Comparison of ENCODE assay signal across 23 mouse cellular contexts in genomic region chr2:174054496-174054895, GRCm38 (mm10). TPM values are rescaled to one million over a fixed set of nuclear protein-coding genes. Genes with fewer than 3 reads are reported as not detected.
DNase-seq lines count a peak whose midpoint lies in the region; ATAC-seq and TF ChIP-seq lines count a peak whose summit lies in the region.
"Had no signal": no experiment of that assay in that cellular context is flagged by ENCODE, and none has a peak within 500 bp of the region (broad histone marks: within the 10 kb centered on the region; RNA-seq: fewer than 3 reads in every experiment).

No protein-coding gene starts in this region.

- H3K27me3 ChIP-seq in intestine, embryonic 14.5 days (replicated peaks; ENCODE audit: control insufficient read depth, insufficient read depth, low read length): no peaks in the 10 kb centered on the region
- no peaks in the 10 kb centered on the region for H3K27me3 ChIP-seq in intestine, embryonic 16.5 days (replicated peaks; ENCODE audit: control insufficient read depth, insufficient read depth, low read length)
- H3K27me3 ChIP-seq in limb, embryonic 11.5 days (ENCODE audit: control insufficient read depth, insufficient read depth, low read length): no peaks in the 10 kb centered on the region; the same call in 1 of the 2 replicates
- H3K27me3 ChIP-seq in limb, embryonic 10.5 days (ENCODE audit: low read depth, poor library complexity, severe bottlenecking): peaks cover 31% of the 10 kb centered on the region
- no peaks in the 10 kb centered on the region for H3K27me3 ChIP-seq in stomach, postnatal 0 days (ENCODE audit: control insufficient read depth, insufficient read depth, low read length)
- H3K27me3 ChIP-seq: embryonic facial prominence, embryonic 13.5 days; forebrain, embryonic 13.5 days had no signal

- H3K4me1 ChIP-seq in intestine, embryonic 14.5 days (replicated peaks; ENCODE audit: control insufficient read depth, insufficient read depth, low read length): peaks cover 33% of the 10 kb centered on the region
- H3K4me1 ChIP-seq in intestine, embryonic 16.5 days (ENCODE audit: control insufficient read depth, insufficient read depth, low read length): peaks cover 14% of the 10 kb centered on the region
- H3K4me1 ChIP-seq in limb, embryonic 11.5 days (ENCODE audit: control insufficient read depth, insufficient read depth, low read length): peaks cover 7% of the 10 kb centered on the region
- peaks cover 17% of the 10 kb centered on the region for H3K4me1 ChIP-seq in limb, embryonic 10.5 days
- peaks cover 3% of the 10 kb centered on the region; the same call in 1 of the 2 replicates for H3K4me1 ChIP-seq in stomach, postnatal 0 days (replicated peaks; ENCODE audit: control insufficient read depth, insufficient read depth)

- TF ChIP-seq CTCF in stomach, postnatal 0 days (IDR thresholded peaks at IDR 0.05; ENCODE audit: low read depth): no peak

- intact Hi-C loops in heart, postnatal 36 days (cut with DNase I): no loop called here

- no peak overlapping the region for H3K4me3 ChIP-seq in intestine, embryonic 14.5 days (ENCODE audit: low read depth, low read length)
- no peak overlapping the region for H3K4me3 ChIP-seq in intestine, embryonic 16.5 days (ENCODE audit: low read length)
- no peak overlapping the region for H3K4me3 ChIP-seq in limb, embryonic 11.5 days (ENCODE audit: low read depth, low read length)
- H3K4me3 ChIP-seq in limb, embryonic 10.5 days: no peak overlapping the region
- H3K4me3 ChIP-seq in stomach, postnatal 0 days (ENCODE audit: low read depth, low read length): no peak overlapping the region
- H3K4me3 ChIP-seq: embryonic facial prominence, embryonic 13.5 days; embryonic facial prominence, embryonic 15.5 days; erythroblast, embryonic 14.5 days; forebrain, embryonic 13.5 days had no signal

- H3K4me2 ChIP-seq in intestine, embryonic 14.5 days (ENCODE audit: low read length): no peak overlapping the region
- H3K4me2 ChIP-seq in intestine, embryonic 16.5 days (ENCODE audit: low read depth, low read length): no peak overlapping the region
- no peak overlapping the region for H3K4me2 ChIP-seq in limb, embryonic 11.5 days (ENCODE audit: low read depth, severe bottlenecking)
- no peak overlapping the region for H3K4me2 ChIP-seq in stomach, postnatal 0 days (replicated peaks; ENCODE audit: low read depth)
- H3K4me2 ChIP-seq: embryonic facial prominence, embryonic 13.5 days; embryonic facial prominence, embryonic 15.5 days; forebrain, embryonic 13.5 days had no signal

- DNase-seq in heart, adult 11 months: peak; percentile 60
- no peak for DNase-seq in heart, postnatal 36 days
- DNase-seq in intestine, embryonic 14.5 days (ENCODE audit: low spot score): peak; percentile 44
- DNase-seq in limb, embryonic 11.5 days (ENCODE audit: low spot score): peak; percentile 16
- no peak for DNase-seq in limb, embryonic 10.5 days (ENCODE audit: low spot score)
- DNase-seq in stomach, postnatal 0 days (ENCODE audit: low spot score): peak; percentile 4
- no peak for DNase-seq in urinary bladder, postnatal 14 days (ENCODE audit: low spot score)
- DNase-seq: adrenal gland, adult 2 months; adrenal gland, postnatal 10 days; adrenal gland, postnatal 25 days; cerebellum, adult 11 months; cerebellum, adult 18-20 months; cerebellum, adult 8-10 months; cerebellum, adult 9-11 months; cerebellum, postnatal 14 days; cerebellum, postnatal 36 days; embryo, embryonic 11 days had no signal

- H3K9ac ChIP-seq in intestine, embryonic 14.5 days (ENCODE audit: low read length): no peak overlapping the region
- H3K9ac ChIP-seq in intestine, embryonic 16.5 days (ENCODE audit: low read depth, low read length): no peak overlapping the region
- no peak overlapping the region for H3K9ac ChIP-seq in limb, embryonic 11.5 days (ENCODE audit: low read length)
- H3K9ac ChIP-seq in stomach, postnatal 0 days (ENCODE audit: low read length): no peak overlapping the region
- H3K9ac ChIP-seq: embryonic facial prominence, embryonic 13.5 days; embryonic facial prominence, embryonic 15.5 days; forebrain, embryonic 13.5 days had no signal

- ATAC-seq in intestine, embryonic 14.5 days (replicated peaks; ENCODE audit: low FRiP score, low TSS enrichment, low read depth): no peak
- ATAC-seq in intestine, embryonic 16.5 days: no peak
- no peak for ATAC-seq in limb, embryonic 11.5 days (ENCODE audit: insufficient number of reproducible peaks, low FRiP score, low TSS enrichment, low read depth)
- no peak for ATAC-seq in stomach, postnatal 0 days (ENCODE audit: low FRiP score, low TSS enrichment)
- ATAC-seq: forebrain, embryonic 13.5 days; forebrain, embryonic 16.5 days had no signal

- TF ChIP-seq EP300 in stomach, postnatal 0 days (optimal IDR thresholded peaks at IDR 0.05): no peak

- H3K9me3 ChIP-seq in intestine, embryonic 14.5 days (ENCODE audit: control insufficient read depth, low read length): no peaks in the 10 kb centered on the region
- H3K9me3 ChIP-seq in intestine, embryonic 16.5 days (ENCODE audit: control insufficient read depth, low read length): no peaks in the 10 kb centered on the region
- no peaks in the 10 kb centered on the region for H3K9me3 ChIP-seq in limb, embryonic 11.5 days (ENCODE audit: control insufficient read depth, low read length)
- no peaks in the 10 kb centered on the region for H3K9me3 ChIP-seq in limb, embryonic 10.5 days (replicated peaks)
- no peaks in the 10 kb centered on the region for H3K9me3 ChIP-seq in stomach, postnatal 0 days (ENCODE audit: control insufficient read depth, low read length)
- H3K9me3 ChIP-seq: embryonic facial prominence, embryonic 13.5 days; embryonic facial prominence, embryonic 15.5 days; forebrain, embryonic 13.5 days had no signal

- 0 out of 2 replicates have a peak overlapping the region, but pooled peaks have one; percentile 10 for H3K27ac ChIP-seq in intestine, embryonic 14.5 days (ENCODE audit: low read depth)
- H3K27ac ChIP-seq in intestine, embryonic 16.5 days (ENCODE audit: low read length): no peak overlapping the region
- no peak overlapping the region for H3K27ac ChIP-seq in limb, embryonic 11.5 days (replicated peaks; ENCODE audit: low read depth, low read length)
- H3K27ac ChIP-seq in limb, embryonic 10.5 days: no peak overlapping the region
- H3K27ac ChIP-seq in stomach, postnatal 0 days (replicated peaks): no peak overlapping the region
- H3K27ac ChIP-seq: embryonic facial prominence, embryonic 13.5 days; embryonic facial prominence, embryonic 15.5 days; forebrain, embryonic 13.5 days had no signal

- H3K36me3 ChIP-seq in intestine, embryonic 14.5 days (ENCODE audit: control insufficient read depth, insufficient read depth, low read length): no peaks in the 10 kb centered on the region
- H3K36me3 ChIP-seq in intestine, embryonic 16.5 days (ENCODE audit: control insufficient read depth, insufficient read depth, low read length): no peaks in the 10 kb centered on the region
- H3K36me3 ChIP-seq in limb, embryonic 11.5 days (ENCODE audit: control insufficient read depth, insufficient read depth, low read length): no peaks in the 10 kb centered on the region
- H3K36me3 ChIP-seq in limb, embryonic 10.5 days: no peaks in the 10 kb centered on the region
- no peaks in the 10 kb centered on the region for H3K36me3 ChIP-seq in stomach, postnatal 0 days (ENCODE audit: control insufficient read depth, insufficient read depth, low read length)
- H3K36me3 ChIP-seq: embryonic facial prominence, embryonic 13.5 days; embryonic facial prominence, embryonic 15.5 days had no signal

- WGBS in intestine, embryonic 14.5 days: 98% methylated on average over 3 of the region's 3 CpGs
- 97% methylated on average over 3 of the region's 3 CpGs for WGBS in intestine, embryonic 16.5 days
- WGBS in limb, embryonic 11.5 days: 92% methylated on average over 3 of the region's 3 CpGs
- WGBS in limb, embryonic 10.5 days: 95% methylated on average over 3 of the region's 3 CpGs
- WGBS in stomach, postnatal 0 days: 91% methylated on average over 3 of the region's 3 CpGs

RNA-seq across cellular contexts. Expression of gene Stx16, which starts 21.6 kb away (rescaled TPM):
- 10 to 100 TPM; 20.5 to 23.7 TPM for total RNA-seq in heart, postnatal 36 days (2021)
- 9.2 and 10.0 TPM in 2 replicates for polyA plus RNA-seq in intestine, embryonic 14.5 days (2014; fragmentation: Nextera tagmentation; extraction: Ambion mirVana)
- 8.3 and 9.1 TPM in 2 replicates for polyA plus RNA-seq in intestine, embryonic 16.5 days (2015; fragmentation: Nextera tagmentation; extraction: Ambion mirVana)
- polyA plus RNA-seq in limb, embryonic 11.5 days (2014; fragmentation: Nextera tagmentation; extraction: Ambion mirVana): 9.0 and 10.1 TPM in 2 replicates
- 10.0 and 12.4 TPM in 2 replicates for polyA plus RNA-seq in limb, embryonic 10.5 days (2016; fragmentation: Nextera tagmentation; extraction: Ambion mirVana)
- 3.6 and 4.1 TPM in 2 replicates for polyA plus RNA-seq in stomach, postnatal 0 days (2015; fragmentation: Nextera tagmentation; extraction: Ambion mirVana)

RNA-seq across cellular contexts. Expression of gene Npepl1, which starts 55.7 kb away (rescaled TPM):
- 10 to 100 TPM; 71.2 to 75.8 TPM for total RNA-seq in heart, postnatal 36 days (2021)
- polyA plus RNA-seq in intestine, embryonic 14.5 days (2014; fragmentation: Nextera tagmentation; extraction: Ambion mirVana): 55.6 and 59.9 TPM in 2 replicates
- polyA plus RNA-seq in intestine, embryonic 16.5 days (2015; fragmentation: Nextera tagmentation; extraction: Ambion mirVana): 44.4 and 46.0 TPM in 2 replicates
- 34.5 and 40.2 TPM in 2 replicates for polyA plus RNA-seq in limb, embryonic 11.5 days (2014; fragmentation: Nextera tagmentation; extraction: Ambion mirVana)
- 29.7 and 36.2 TPM in 2 replicates for polyA plus RNA-seq in limb, embryonic 10.5 days (2016; fragmentation: Nextera tagmentation; extraction: Ambion mirVana)
- 41.0 and 44.6 TPM in 2 replicates for polyA plus RNA-seq in stomach, postnatal 0 days (2015; fragmentation: Nextera tagmentation; extraction: Ambion mirVana)

Comparison
In these comparisons a context has a peak if more than half of its experiments do, and no peak if none do; other contexts are left out.
1. DNase-seq: peak in heart, adult 11 months (single experiment), intestine, embryonic 14.5 days (single experiment), limb, embryonic 11.5 days (single experiment) and stomach, postnatal 0 days (single experiment); none in heart, postnatal 36 days (0 of 2), limb, embryonic 10.5 days (single experiment) and urinary bladder, postnatal 14 days (single experiment).